Mouse (Mus musculus) cerebellum, adult 8-10 months (tissue): ENCODE data around the gene Olfr1134.
"Not testable (repeated sequence)": the region's sequence is repeated elsewhere in the genome, so short reads cannot be mapped to it uniquely, and the experiment has no call there.

Experiments used
- DNase-seq: peaks from one replicate; pipeline ENCODE4 v3.0.0; 2022

Gene Olfr1134

DNA sequence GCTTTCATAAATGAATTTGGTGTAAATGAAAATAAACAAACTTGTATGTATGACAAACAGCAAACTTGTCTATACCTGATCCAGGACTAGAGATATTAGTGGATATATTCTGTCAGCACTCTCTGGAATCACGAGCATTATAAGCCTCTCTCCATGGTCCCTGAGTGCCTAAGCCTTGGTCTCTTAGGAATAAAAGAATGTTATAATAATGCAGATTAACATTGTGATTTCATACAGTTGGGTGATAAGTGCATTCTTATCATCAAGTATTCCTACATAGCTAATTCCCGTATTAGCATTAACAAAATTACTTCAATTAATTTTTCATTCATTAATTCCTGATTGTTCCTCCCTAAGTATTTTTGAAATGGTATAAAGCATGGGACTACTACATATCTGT is at the start of gene Olfr1134:
TSS of gene Olfr1134 (minus strand) at position 101 of the 400 bp plus-strand sequence.
- DNase-seq = no peak

DNA sequence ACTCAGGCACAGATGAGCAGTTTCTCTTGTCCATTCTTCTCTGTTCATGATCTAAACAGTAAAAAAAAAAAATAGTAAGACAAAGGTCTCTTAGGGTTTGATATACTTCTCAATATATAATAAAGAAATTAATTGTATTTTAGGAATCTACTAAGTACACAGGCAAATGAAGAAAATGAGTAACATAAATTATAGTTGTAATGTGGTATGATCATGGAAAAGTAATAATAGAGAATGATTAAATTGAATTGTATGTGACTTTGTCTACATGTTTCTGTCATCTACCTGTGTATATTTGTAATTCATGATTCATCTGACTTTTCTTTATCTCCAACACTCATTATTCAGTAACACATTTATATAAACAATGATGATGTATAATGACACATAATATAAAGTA is 35.6 kb upstream of the Olfr1134 start, which contains the start of gene Olfr1136:
TSS of gene Olfr1136 (minus strand) at position 101 of the 400 bp plus-strand sequence.
- DNase-seq = no peak

DNA sequence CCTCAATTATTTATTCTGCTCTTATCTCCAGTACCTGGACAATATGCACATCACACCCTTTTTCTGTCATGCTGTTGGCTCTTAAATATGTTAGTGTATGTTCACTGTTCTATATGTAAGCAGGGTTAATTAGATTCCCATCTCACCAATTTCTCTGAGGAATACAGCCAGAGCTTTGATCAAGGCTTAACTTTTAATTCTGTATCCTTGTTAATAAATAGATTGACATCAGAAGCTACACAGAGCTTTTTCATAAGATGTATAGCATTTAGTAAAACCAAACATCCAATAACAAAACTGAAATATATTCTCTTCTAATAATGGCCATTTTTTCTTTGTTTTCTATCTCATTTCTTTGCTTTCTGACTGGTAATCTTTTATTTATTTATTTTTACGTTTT is 15.3 kb upstream of the Olfr1134 start, which contains the start of gene Olfr1135:
TSS of gene Olfr1135 (minus strand) at position 101 of the 400 bp plus-strand sequence.
- DNase-seq = no peak

DNA sequence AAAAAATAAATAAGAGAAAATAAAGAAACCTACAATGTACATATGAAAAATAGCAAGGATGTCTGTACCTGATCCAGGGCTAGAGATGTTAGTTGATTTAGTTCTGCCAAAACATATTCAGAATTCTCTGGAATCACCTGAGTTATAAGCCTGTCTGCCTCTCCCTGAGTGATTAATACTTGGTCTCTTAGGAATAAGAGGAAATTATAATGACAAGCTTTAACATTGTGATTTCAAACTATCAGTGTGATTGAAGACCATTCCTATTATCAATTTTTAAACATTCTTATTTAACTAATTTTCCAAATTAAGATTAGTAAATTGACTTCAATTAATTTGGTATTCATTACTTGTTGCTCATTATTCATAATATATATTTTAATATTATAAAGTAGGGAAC is 11.0 kb downstream of the Olfr1134 start, which contains the start of gene Olfr1133:
TSS of gene Olfr1133 (minus strand) at position 101 of the 400 bp plus-strand sequence.
- DNase-seq = no peak

DNA sequence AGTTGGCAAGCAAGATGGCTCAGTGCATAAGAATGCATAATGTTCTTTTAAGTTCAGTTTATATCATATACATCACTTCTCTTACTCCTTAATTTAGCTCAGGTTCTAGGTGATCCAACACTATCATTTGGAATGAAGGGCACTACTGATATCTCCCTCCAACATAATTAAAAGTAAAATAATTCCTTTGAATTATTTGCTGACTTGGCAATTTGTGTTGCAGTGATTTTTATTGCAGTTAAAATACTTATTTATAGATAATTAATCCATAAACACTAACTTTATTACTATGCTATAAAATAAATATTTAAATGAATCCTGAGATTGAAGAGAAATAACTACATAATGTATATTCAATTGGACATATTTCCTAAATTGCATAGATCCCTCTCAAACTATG is 15.8 kb downstream of the Olfr1134 start:
- no peak for DNase-seq

DNA sequence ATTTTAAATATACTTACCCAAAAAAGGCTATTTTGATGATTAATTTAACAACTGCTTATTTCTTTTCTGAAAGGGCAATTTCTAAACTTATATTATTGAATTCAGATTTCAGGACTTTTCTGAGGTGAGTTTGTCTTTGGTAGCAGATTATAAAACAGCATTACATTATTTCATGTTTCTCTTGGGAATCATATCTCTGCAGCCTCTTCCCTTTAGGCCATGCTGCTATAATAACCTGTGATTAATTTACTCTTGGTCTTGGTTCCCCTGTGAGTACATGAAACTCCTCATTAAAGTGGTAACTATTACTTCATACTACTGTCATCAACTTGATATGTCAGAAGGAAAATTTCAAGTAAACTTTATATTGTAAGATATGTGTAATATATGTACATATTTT is 20.8 kb downstream of the Olfr1134 start, which contains the start of gene Olfr1132:
TSS of gene Olfr1132 (minus strand) at position 101 of the 400 bp plus-strand sequence.
- no peak for DNase-seq

DNA sequence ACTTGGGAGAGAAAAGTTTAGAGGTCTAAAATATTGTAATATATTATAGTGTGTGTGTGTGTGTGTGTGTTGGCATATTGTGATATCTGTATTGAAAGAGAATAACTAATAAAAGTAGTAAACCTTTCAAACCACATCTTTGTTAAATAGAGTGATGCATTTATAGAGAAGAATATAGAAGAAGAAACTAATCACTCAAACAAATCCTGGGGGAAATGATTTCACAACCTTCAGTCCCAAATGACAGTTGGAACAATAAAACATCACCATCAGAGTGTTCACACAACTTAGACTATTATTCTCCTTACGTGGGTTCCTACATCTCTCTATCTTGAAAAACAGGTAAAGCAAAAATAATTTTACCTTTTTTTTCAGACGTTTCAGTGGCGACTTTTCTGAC is 31.5 kb downstream of the Olfr1134 start, which contains the start of gene Olfr1131:
TSS of gene Olfr1131 (plus strand) at position 301 of the 400 bp plus-strand sequence.
- no peak for DNase-seq

DNA sequence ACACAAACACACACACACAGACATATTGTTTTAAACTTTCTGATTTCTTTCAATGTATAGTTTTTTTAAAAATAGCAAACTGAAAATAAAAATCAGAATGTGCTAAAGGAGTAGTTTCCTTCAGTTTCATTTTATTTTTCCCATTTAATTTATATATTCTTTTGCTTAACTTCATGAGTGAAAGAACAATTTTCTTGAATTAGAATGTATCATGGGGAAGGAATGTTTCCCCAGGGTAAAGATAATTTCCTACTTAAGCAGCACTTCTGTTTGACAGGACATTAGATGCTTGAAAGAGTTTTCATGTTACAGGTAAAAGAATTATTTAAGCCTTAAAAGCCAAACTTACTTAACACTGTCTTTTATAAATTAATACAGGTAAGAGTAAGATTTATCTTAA is 52.3 kb downstream of the Olfr1134 start, which contains the start of gene Olfr1130:
TSS of gene Olfr1130 (plus strand) at position 301 of the 400 bp plus-strand sequence.
- not testable (repeated sequence) for DNase-seq
